Mouse (Mus musculus): Measurements from ENCODE around the gene Tas2r102.

The Tas2r102 gene

GRCm38 (mm10) chr6:132761831-132762230 lies at the start of gene Tas2r102:
TSS of gene Tas2r102 (plus strand) at chr6:132762131.
- no peak for DNase-seq

- no peak for DNase-seq
These were observed 24.0 kb upstream of the Tas2r102 start, which contains the start of gene Tas2r115 for GRCm38 (mm10) chr6:132737935-132738334. TSS of gene Tas2r115 (minus strand) at chr6:132738035.

- DNase-seq = no peak
These were observed 11.7 kb upstream of the Tas2r102 start for GRCm38 (mm10) chr6:132750206-132750605.

GRCm38 (mm10) chr6:132754430-132754829 lies 7.5 kb upstream of the Tas2r102 start, which contains the start of gene Tas2r124:
TSS of gene Tas2r124 (plus strand) at chr6:132754730.
- no peak for DNase-seq

- no peak for DNase-seq
These were observed 16.1 kb downstream of the Tas2r102 start, which contains the start of gene Tas2r136 for GRCm38 (mm10) chr6:132778062-132778461. TSS of gene Tas2r136 (minus strand) at chr6:132778162.

- DNase-seq = peak; percentile 1
These were observed 33.5 kb downstream of the Tas2r102 start for GRCm38 (mm10) chr6:132795393-132795792.

GRCm38 (mm10) chr6:132802518-132802917 lies 40.6 kb downstream of the Tas2r102 start, which contains the start of gene Tas2r117:
TSS of gene Tas2r117 (plus strand) at chr6:132802818.
- DNase-seq = no peak

Data from kidney, postnatal 14 days (tissue).